Mouse (Mus musculus) layer of hippocampus, adult 18-20 months (tissue): ENCODE data around the gene Dnah1. TPM values are rescaled to one million over a fixed set of nuclear protein-coding genes. Genes with fewer than 3 reads are reported as not detected.

ENCODE experiments used
- DNase-seq, 2 experiments: peaks; one replicate each; pipeline ENCODE4 v3.0.0; 2022; ENCODE audit warnings: low spot score in 2 of 2
- total RNA-seq, 2 experiments: library from RNA; stranded (reverse); gene quantifications; 2 replicates each; pipeline ENCODE4 v1.2.3; 2021

Dnah1 gene
- total RNA-seq, 2 experiments from 2014 or later: 3.7 to 4.9 TPM

GRCm38 (mm10) chr14:31319546-31319945 is 4.2 kb downstream of the Dnah1 start:
- no peak for DNase-seq

- no peak for DNase-seq
Measured at GRCm38 (mm10) chr14:31317754-31318153, 5.9 kb downstream of the Dnah1 start.

GRCm38 (mm10) chr14:31316613-31317012 is 7.1 kb downstream of the Dnah1 start:
- DNase-seq: no peak

GRCm38 (mm10) chr14:31313192-31313591 is 10.5 kb downstream of the Dnah1 start:
- DNase-seq: no peak

GRCm38 (mm10) chr14:31285728-31286127 is 38.0 kb downstream of the Dnah1 start:
- DNase-seq: no peak

- peak; percentile 61 to 89 for DNase-seq
Measured at GRCm38 (mm10) chr14:31272164-31272563, 51.5 kb downstream of the Dnah1 start.

GRCm38 (mm10) chr14:31271121-31271520 is 52.6 kb downstream of the Dnah1 start:
- DNase-seq: no peak

- peak; percentile 32 to 50 for DNase-seq
Measured at GRCm38 (mm10) chr14:31269456-31270100, 54.1 kb downstream of the Dnah1 start.

- peak; percentile 69 to 84 for DNase-seq
Measured at GRCm38 (mm10) chr14:31268301-31269001, 55.2 kb downstream of the Dnah1 start.

- DNase-seq: no peak
Measured at GRCm38 (mm10) chr14:31267649-31268048, 56.0 kb downstream of the Dnah1 start.

GRCm38 (mm10) chr14:31260932-31261331 is 62.8 kb downstream of the Dnah1 start:
- DNase-seq: no peak

GRCm38 (mm10) chr14:31260374-31260773 is 63.3 kb downstream of the Dnah1 start:
- DNase-seq: no peak

- no peak for DNase-seq
Measured at GRCm38 (mm10) chr14:31258476-31259050, 65.1 kb downstream of the Dnah1 start.

- DNase-seq: no peak
Measured at GRCm38 (mm10) chr14:31252091-31252490, 71.6 kb downstream of the Dnah1 start.

GRCm38 (mm10) chr14:31251626-31252025 is 72.1 kb downstream of the Dnah1 start:
- no peak for DNase-seq

GRCm38 (mm10) chr14:31251084-31251604 is 72.6 kb downstream of the Dnah1 start, which contains the start of the genes Phf7 and Bap1:
Gene Phf7 (minus strand): TSS chr14:31251317.
Gene Bap1 (plus strand): TSS chr14:31251450.
- peak; percentile 92 to 97 for DNase-seq

- DNase-seq: no peak
Measured at GRCm38 (mm10) chr14:31250222-31251083, 73.2 kb downstream of the Dnah1 start.

- DNase-seq: no peak
Measured at GRCm38 (mm10) chr14:31248396-31248795, 75.3 kb downstream of the Dnah1 start.

- DNase-seq: no peak
Measured at GRCm38 (mm10) chr14:31245946-31246345, 77.8 kb downstream of the Dnah1 start.

- DNase-seq: no peak
Measured at GRCm38 (mm10) chr14:31244777-31245176, 78.9 kb downstream of the Dnah1 start.

GRCm38 (mm10) chr14:31240528-31240927 is 83.2 kb downstream of the Dnah1 start:
- no peak for DNase-seq
